Mouse (Mus musculus) heart, embryonic 12.5 days (tissue): Measurements from ENCODE around the gene Xirp1. TPM values are rescaled to one million over a fixed set of nuclear protein-coding genes. Genes with fewer than 3 reads are reported as not detected.
A peak's percentile ranks its signal among the peaks of the same experiment; 100 is the strongest.

ENCODE experiments used
- ATAC-seq: fragments of 200-750 bp; cut with Nextera tagmentation; 2 replicates; pipeline ENCODE4 v1.8.0; 2017; ENCODE audit warnings: moderate TSS enrichment, moderate library complexity; ENCODE audit not compliant: insufficient number of reproducible peaks, low FRiP score
- H3K27ac ChIP-seq: fragments of 300-500 bp; sonication (generic); 2 replicates; pipeline ENCODE4 v1.5.1; 2016; ENCODE audit warnings: mild to moderate bottlenecking, moderate library complexity; ENCODE audit not compliant: poor library complexity, severe bottlenecking
- H3K27me3 ChIP-seq: fragments of 300-500 bp; sonication (generic); replicated peaks from 2 replicates; pipeline ENCODE4 v1.6.1; 2016; ENCODE audit warnings: mild to moderate bottlenecking, moderate library complexity
- H3K36me3 ChIP-seq: fragments of 300-500 bp; sonication (generic); 2 replicates; pipeline ENCODE4 v1.6.1; 2016; ENCODE audit warnings: mild to moderate bottlenecking, moderate library complexity
- H3K4me1 ChIP-seq: fragments of 300-500 bp; sonication (generic); replicated peaks from 2 replicates; pipeline ENCODE4 v1.6.1; 2016; ENCODE audit warnings: mild to moderate bottlenecking
- H3K4me2 ChIP-seq: fragments of 300-500 bp; sonication (generic); 2 replicates; pipeline ENCODE4 v1.6.1; 2016; ENCODE audit warnings: mild to moderate bottlenecking, moderate library complexity
- H3K4me3 ChIP-seq: fragments of 300-500 bp; sonication (generic); 2 replicates; pipeline ENCODE4 v1.5.1; 2016; ENCODE audit warnings: mild to moderate bottlenecking
- H3K9ac ChIP-seq: fragments of 300-500 bp; sonication (generic); 2 replicates; pipeline ENCODE4 v1.6.1; 2016; ENCODE audit warnings: mild to moderate bottlenecking, moderate library complexity
- H3K9me3 ChIP-seq: fragments of 300-500 bp; sonication (generic); replicated peaks from 2 replicates; pipeline ENCODE4 v1.6.1; 2016; ENCODE audit warnings: mild to moderate bottlenecking, moderate library complexity
- WGBS: fragments of 180-500 bp; shearing (Covaris S2); methylation state at CpG from one replicate; pipeline ENCODE4 v1.1.7; 2016; 5-methylcytosine and 5-hydroxymethylcytosine counted together
- polyA plus RNA-seq: library from polyadenylated mRNA; unstranded; fragments of >200 nt; fragmentation: Nextera tagmentation; extraction: Ambion mirVana; gene quantifications from 2 replicates; pipeline ENCODE4 v1.2.1, GENCODE M21; 2016

The Xirp1 gene
- polyA plus RNA-seq, 1 experiment from 2014 or later = 82.9 TPM

GRCm38 (mm10) chr9:119978151-119978810 lies 45.1 kb downstream of the Xirp1 start:
- Histone ChIP-seq H3K4me3 (no peak overlapping the region), H3K27me3 (no peaks in the 10 kb centered on the region), H3K4me1 (peaks cover 65% of the 10 kb centered on the region), H3K9ac (peak overlapping the region; percentile 43; the same call in 1 of the 2 replicates), H3K9me3 (no peaks in the 10 kb centered on the region), H3K4me2 (peak overlapping the region; percentile 41), H3K27ac (peak overlapping the region; percentile 79), H3K36me3 (peaks cover 21% of the 10 kb centered on the region)
- no peak for ATAC-seq
- 51% methylated on average over 9 of the region's 9 CpGs for WGBS

- H3K9me3 ChIP-seq = no peaks in the 10 kb centered on the region
- 0 out of 2 replicates have a peak overlapping the region, but pooled peaks have one; percentile 1 for H3K9ac ChIP-seq
- peak overlapping the region; percentile 79 for H3K27ac ChIP-seq
- WGBS = 17% methylated on average over 5 of the region's 5 CpGs
- no peak overlapping the region for H3K4me3 ChIP-seq
- peaks cover 28% of the 10 kb centered on the region for H3K36me3 ChIP-seq
- no peak for ATAC-seq
- peak overlapping the region; percentile 41 for H3K4me2 ChIP-seq
- no peaks in the 10 kb centered on the region for H3K27me3 ChIP-seq
- H3K4me1 ChIP-seq = peaks cover 63% of the 10 kb centered on the region
Observed at GRCm38 (mm10) chr9:119977557-119978060, 45.8 kb downstream of the Xirp1 start.

- Histone ChIP-seq H3K4me2 (peak overlapping the region; percentile 41), H3K27me3 (no peaks in the 10 kb centered on the region)
Observed at GRCm38 (mm10) chr9:119976704-119977556, 46.5 kb downstream of the Xirp1 start.

GRCm38 (mm10) chr9:119975286-119975685 lies 48.1 kb downstream of the Xirp1 start:
- H3K27ac ChIP-seq = no peak overlapping the region
- H3K4me3 ChIP-seq = no peak overlapping the region
- H3K9ac ChIP-seq = no peak overlapping the region
- H3K4me1 ChIP-seq = peaks cover 53% of the 10 kb centered on the region
- H3K27me3 ChIP-seq = no peaks in the 10 kb centered on the region
- no peaks in the 10 kb centered on the region for H3K9me3 ChIP-seq
- ATAC-seq = no peak
- WGBS = 90% methylated on average over 4 of the region's 4 CpGs
- H3K4me2 ChIP-seq = no peak overlapping the region
- H3K36me3 ChIP-seq = peaks cover 44% of the 10 kb centered on the region

More at GRCm38 (mm10) chr9:119976704-119977556, 46.5 kb downstream of the Xirp1 start:
- WGBS = 19% methylated on average over 17 of the region's 17 CpGs
- peak overlapping the region; percentile 79 for H3K27ac ChIP-seq
- peaks cover 34% of the 10 kb centered on the region for H3K36me3 ChIP-seq
- peak overlapping the region; percentile 1; the same call in 1 of the 2 replicates for H3K9ac ChIP-seq
- no peak for ATAC-seq
- H3K4me1 ChIP-seq = peaks cover 56% of the 10 kb centered on the region
- no peak overlapping the region for H3K4me3 ChIP-seq
- H3K9me3 ChIP-seq = no peaks in the 10 kb centered on the region

- Histone ChIP-seq H3K27ac (no peak overlapping the region), H3K4me1 (peaks cover 53% of the 10 kb centered on the region)
- ATAC-seq = no peak
Observed at GRCm38 (mm10) chr9:119974609-119975008, 48.8 kb downstream of the Xirp1 start.

GRCm38 (mm10) chr9:119973869-119974520 lies 49.4 kb downstream of the Xirp1 start:
- WGBS = 89% methylated on average over 27 of the region's 27 CpGs
- Histone ChIP-seq H3K9ac (no peak overlapping the region), H3K9me3 (no peaks in the 10 kb centered on the region), H3K4me2 (no peak overlapping the region), H3K27me3 (no peaks in the 10 kb centered on the region), H3K4me1 (peaks cover 52% of the 10 kb centered on the region), H3K27ac (no peak overlapping the region), H3K4me3 (no peak overlapping the region), H3K36me3 (peaks cover 44% of the 10 kb centered on the region)
- ATAC-seq = no peak

More at GRCm38 (mm10) chr9:119974609-119975008, 48.8 kb downstream of the Xirp1 start:
- WGBS = 76% methylated on average over 5 of the region's 5 CpGs
- Histone ChIP-seq H3K27me3 (no peaks in the 10 kb centered on the region), H3K4me3 (no peak overlapping the region), H3K9me3 (no peaks in the 10 kb centered on the region), H3K4me2 (no peak overlapping the region), H3K36me3 (peaks cover 44% of the 10 kb centered on the region), H3K9ac (no peak overlapping the region)

- Histone ChIP-seq H3K27ac (no peak overlapping the region), H3K36me3 (peaks cover 44% of the 10 kb centered on the region), H3K9ac (no peak overlapping the region), H3K4me3 (no peak overlapping the region), H3K9me3 (no peaks in the 10 kb centered on the region), H3K27me3 (no peaks in the 10 kb centered on the region), H3K4me1 (peaks cover 46% of the 10 kb centered on the region), H3K4me2 (no peak overlapping the region)
- ATAC-seq = no peak
- 92% methylated on average over 23 of the region's 23 CpGs for WGBS
Observed at GRCm38 (mm10) chr9:119973281-119973680, 50.1 kb downstream of the Xirp1 start.

- no peak overlapping the region for H3K9ac ChIP-seq
- no peak overlapping the region for H3K27ac ChIP-seq
- H3K4me3 ChIP-seq = no peak overlapping the region
- peaks cover 44% of the 10 kb centered on the region for H3K36me3 ChIP-seq
- no peak for ATAC-seq
- 85% methylated on average over 12 of the region's 12 CpGs for WGBS
- H3K4me1 ChIP-seq = peaks cover 39% of the 10 kb centered on the region
- H3K9me3 ChIP-seq = no peaks in the 10 kb centered on the region
- H3K27me3 ChIP-seq = no peaks in the 10 kb centered on the region
- H3K4me2 ChIP-seq = no peak overlapping the region
Observed at GRCm38 (mm10) chr9:119972582-119972981, 50.8 kb downstream of the Xirp1 start.

GRCm38 (mm10) chr9:119972166-119972565 lies 51.2 kb downstream of the Xirp1 start:
- no peak for ATAC-seq
- no peak overlapping the region for H3K4me2 ChIP-seq
- no peak overlapping the region for H3K27ac ChIP-seq
- H3K4me1 ChIP-seq = peaks cover 35% of the 10 kb centered on the region
- H3K4me3 ChIP-seq = no peak overlapping the region
- H3K9me3 ChIP-seq = no peaks in the 10 kb centered on the region
- H3K36me3 ChIP-seq = peaks cover 44% of the 10 kb centered on the region
- 87% methylated on average over 10 of the region's 10 CpGs for WGBS
- H3K9ac ChIP-seq = no peak overlapping the region
- H3K27me3 ChIP-seq = no peaks in the 10 kb centered on the region

GRCm38 (mm10) chr9:119970763-119971656 lies 52.4 kb downstream of the Xirp1 start:
- peaks cover 26% of the 10 kb centered on the region for H3K4me1 ChIP-seq
- H3K4me3 ChIP-seq = no peak overlapping the region
- H3K36me3 ChIP-seq = peaks cover 44% of the 10 kb centered on the region
- 81% methylated on average over 7 of the region's 7 CpGs for WGBS
- no peaks in the 10 kb centered on the region for H3K9me3 ChIP-seq
- no peak for ATAC-seq
- H3K4me2 ChIP-seq = no peak overlapping the region
- no peak overlapping the region for H3K9ac ChIP-seq
- H3K27me3 ChIP-seq = no peaks in the 10 kb centered on the region
- H3K27ac ChIP-seq = peak overlapping the region; percentile 56; the same call in 1 of the 2 replicates
